Mouse (Mus musculus) intestine, embryonic 16.5 days (tissue): ENCODE measurements around the gene Mapre1. TPM values are rescaled to one million over a fixed set of nuclear protein-coding genes. Genes with fewer than 3 reads are reported as not detected.
"Not testable (repeated sequence)": the region's sequence is repeated elsewhere in the genome, so short reads cannot be mapped to it uniquely, and the experiment has no call there.

Experiments used
- ATAC-seq: fragments of 200-750 bp; cut with Nextera tagmentation; 2 replicates; pipeline ENCODE4 v1.8.0; 2017; ENCODE audit warnings: moderate TSS enrichment, moderate library complexity
- H3K27ac ChIP-seq: fragments of 300-500 bp; sonication (generic); 2 replicates; pipeline ENCODE4 v1.5.1; 2014; ENCODE audit warnings: mild to moderate bottlenecking, low read length
- H3K27me3 ChIP-seq: fragments of 300-500 bp; sonication (generic); replicated peaks from 2 replicates; pipeline ENCODE4 v1.6.1; 2014; ENCODE audit warnings: low read length, control low read depth, mixed read lengths; ENCODE audit not compliant: control insufficient read depth, insufficient read depth
- H3K36me3 ChIP-seq: fragments of 300-500 bp; sonication (generic); 2 replicates; pipeline ENCODE4 v1.6.1; 2014; ENCODE audit warnings: low read length, control low read depth; ENCODE audit not compliant: control insufficient read depth, insufficient read depth
- H3K4me1 ChIP-seq: fragments of 300-500 bp; sonication (generic); 2 replicates; pipeline ENCODE4 v1.6.1; 2014; ENCODE audit warnings: low read length, control low read depth, mixed read lengths; ENCODE audit not compliant: control insufficient read depth, insufficient read depth
- H3K4me2 ChIP-seq: fragments of 300-500 bp; sonication (generic); 2 replicates; pipeline ENCODE4 v1.6.1; 2014; ENCODE audit warnings: low read depth, low read length, control low read depth
- H3K4me3 ChIP-seq: fragments of 300-500 bp; sonication (generic); 2 replicates; pipeline ENCODE4 v1.5.1; 2014; ENCODE audit warnings: mild to moderate bottlenecking, low read length
- H3K9ac ChIP-seq: fragments of 300-500 bp; sonication (generic); 2 replicates; pipeline ENCODE4 v1.6.1; 2014; ENCODE audit warnings: low read depth, low read length
- H3K9me3 ChIP-seq: fragments of 300-500 bp; sonication (generic); 2 replicates; pipeline ENCODE4 v1.6.1; 2016; ENCODE audit warnings: low read length, control low read depth; ENCODE audit not compliant: control insufficient read depth
- WGBS: fragments of 180-500 bp; shearing (Covaris S2); extraction: QIAGEN DNeasy Blood & Tissue Kit; methylation state at CpG from one replicate; pipeline ENCODE4 v1.1.7; 2014; 5-methylcytosine and 5-hydroxymethylcytosine counted together
- polyA plus RNA-seq: library from polyadenylated mRNA; unstranded; fragments of >200 nt; fragmentation: Nextera tagmentation; extraction: Ambion mirVana; gene quantifications from 2 replicates; pipeline ENCODE4 v1.2.1, GENCODE M21; 2015

Gene Mapre1
- polyA plus RNA-seq = 200 and 227 TPM in 2 replicates

- H3K4me2 ChIP-seq = peak within 1 kb of the TSS; percentile 86
- H3K27ac ChIP-seq = peak within 1 kb of the TSS; percentile 88
- no peaks in the 10 kb centered on the region for H3K36me3 ChIP-seq
- H3K9ac ChIP-seq = peak within 1 kb of the TSS; percentile 94
- H3K4me1 ChIP-seq = peaks cover 20% of the 10 kb centered on the region
- WGBS = 9% methylated on average over 58 of the region's 58 CpGs
- ATAC-seq = peak; percentile 98
- H3K27me3 ChIP-seq = no peaks in the 10 kb centered on the region
- H3K9me3 ChIP-seq = no peaks in the 10 kb centered on the region
- peak within 1 kb of the TSS; percentile 78 for H3K4me3 ChIP-seq
Measured at GRCm38 (mm10) chr2:153740500-153741436, at the start of gene Mapre1. Mapre1 (plus strand) TSS chr2:153741274.

GRCm38 (mm10) chr2:153693413-153693812, 47.7 kb upstream of the Mapre1 start:
- H3K27me3 ChIP-seq, H3K36me3 ChIP-seq, H3K4me1 ChIP-seq, H3K9ac ChIP-seq, H3K27ac ChIP-seq, H3K9me3 ChIP-seq, H3K4me2 ChIP-seq, H3K4me3 ChIP-seq: not testable (repeated sequence)
- 0 out of 2 replicates have a peak, but pooled peaks have one; percentile 21 for ATAC-seq
- 59% methylated on average over 6 of the region's 7 CpGs for WGBS

- ATAC-seq = no peak
- H3K36me3 ChIP-seq = no peaks in the 10 kb centered on the region
- H3K4me3 ChIP-seq = no peak overlapping the region
- 67% methylated on average over 19 of the region's 19 CpGs for WGBS
- H3K27me3 ChIP-seq = no peaks in the 10 kb centered on the region
- no peaks in the 10 kb centered on the region for H3K4me1 ChIP-seq
- H3K27ac ChIP-seq = no peak overlapping the region
- H3K9ac ChIP-seq = no peak overlapping the region
- H3K9me3 ChIP-seq = no peaks in the 10 kb centered on the region
- no peak overlapping the region for H3K4me2 ChIP-seq
Measured at GRCm38 (mm10) chr2:153694462-153695085, 46.5 kb upstream of the Mapre1 start.

- Histone ChIP-seq H3K4me1 (no peaks in the 10 kb centered on the region), H3K9ac (no peak within 1 kb of the TSS), H3K4me3 (no peak within 1 kb of the TSS), H3K27me3 (no peaks in the 10 kb centered on the region), H3K36me3 (no peaks in the 10 kb centered on the region), H3K9me3 (no peaks in the 10 kb centered on the region), H3K4me2 (no peak within 1 kb of the TSS), H3K27ac (no peak within 1 kb of the TSS)
- ATAC-seq = no peak
Measured at GRCm38 (mm10) chr2:153696352-153696751, 44.7 kb upstream of the Mapre1 start, which contains the start of gene Dnmt3c. Dnmt3c (plus strand) TSS chr2:153696652.

- Histone ChIP-seq H3K9me3 (no peaks in the 10 kb centered on the region), H3K27me3 (no peaks in the 10 kb centered on the region), H3K4me2 (no peak overlapping the region), H3K4me3 (no peak overlapping the region), H3K4me1 (no peaks in the 10 kb centered on the region), H3K36me3 (no peaks in the 10 kb centered on the region), H3K9ac (no peak overlapping the region), H3K27ac (no peak overlapping the region)
- 44% methylated on average over 6 of the region's 6 CpGs for WGBS
- ATAC-seq = no peak
Measured at GRCm38 (mm10) chr2:153703389-153703788, 37.7 kb upstream of the Mapre1 start.

- Histone ChIP-seq H3K36me3 (no peaks in the 10 kb centered on the region), H3K9me3 (no peaks in the 10 kb centered on the region), H3K4me2 (no peak overlapping the region), H3K4me3 (no peak overlapping the region), H3K9ac (no peak overlapping the region), H3K4me1 (no peaks in the 10 kb centered on the region), H3K27me3 (no peaks in the 10 kb centered on the region), H3K27ac (no peak overlapping the region)
- ATAC-seq = no peak
- 42% methylated on average over 8 of the region's 8 CpGs for WGBS
Measured at GRCm38 (mm10) chr2:153710701-153711330, 30.3 kb upstream of the Mapre1 start.

- Histone ChIP-seq H3K9me3 (no peaks in the 10 kb centered on the region), H3K27me3 (no peaks in the 10 kb centered on the region), H3K4me3 (no peak overlapping the region), H3K36me3 (no peaks in the 10 kb centered on the region), H3K4me1 (no peaks in the 10 kb centered on the region), H3K27ac (peak overlapping the region; percentile 6; the same call in 1 of the 2 replicates), H3K9ac (no peak overlapping the region), H3K4me2 (no peak overlapping the region)
- 54% methylated on average over 3 of the region's 3 CpGs for WGBS
- no peak for ATAC-seq
Measured at GRCm38 (mm10) chr2:153712646-153713091, 28.4 kb upstream of the Mapre1 start.

- Histone ChIP-seq H3K9me3 (no peaks in the 10 kb centered on the region), H3K9ac (no peak overlapping the region), H3K27me3 (no peaks in the 10 kb centered on the region), H3K27ac (peak overlapping the region; percentile 6; the same call in 1 of the 2 replicates), H3K36me3 (no peaks in the 10 kb centered on the region), H3K4me1 (no peaks in the 10 kb centered on the region), H3K4me3 (no peak overlapping the region), H3K4me2 (no peak overlapping the region)
- peak; percentile 40; the same call in 1 of the 2 replicates for ATAC-seq
- WGBS = 40% methylated on average over 4 of the region's 4 CpGs
Measured at GRCm38 (mm10) chr2:153713227-153713626, 27.8 kb upstream of the Mapre1 start.

GRCm38 (mm10) chr2:153717861-153718260, 23.2 kb upstream of the Mapre1 start:
- not testable (repeated sequence) for H3K4me3 ChIP-seq, H3K27me3 ChIP-seq, ATAC-seq, H3K4me2 ChIP-seq, H3K9me3 ChIP-seq, H3K36me3 ChIP-seq, H3K27ac ChIP-seq, H3K4me1 ChIP-seq, H3K9ac ChIP-seq
- 79% methylated on average over 3 of the region's 3 CpGs for WGBS
